Mouse (Mus musculus) CH12.LX (cell line): ENCODE measurements around the gene Hdac8. TPM values are rescaled to one million over a fixed set of nuclear protein-coding genes. Genes with fewer than 3 reads are reported as not detected.

Experiments
- DNase-seq: peaks from one replicate; pipeline ENCODE4 v3.0.0-alpha.2; 2013; ENCODE audit errors: extremely low read depth
- H3K27ac ChIP-seq: 2 replicates; pipeline ENCODE4 v1.5.1; 2012; ENCODE audit warnings: low read depth, mild to moderate bottlenecking, control low read depth, moderate library complexity; ENCODE audit not compliant: insufficient read depth
- H3K27me3 ChIP-seq: replicated peaks from 2 replicates; pipeline ENCODE3; 2012; ENCODE audit warnings: inconsistent platforms
- H3K36me3 ChIP-seq, 2 experiments: replicated peaks in 1 of 2; 2 replicates each; pipeline versions ENCODE3 to v1.6.1; 2012; ENCODE audit warnings: inconsistent platforms in 1 of 2, low read length in 1 of 2, mild to moderate bottlenecking in 1 of 2, mixed read lengths in 1 of 2, moderate library complexity in 1 of 2; ENCODE audit not compliant: control insufficient read depth in 1 of 2, insufficient read depth in 1 of 2
- H3K4me1 ChIP-seq, 2 experiments: 2 replicates each; pipeline ENCODE4 v1.6.1; 2012; ENCODE audit warnings: inconsistent platforms in 1 of 2, moderate library complexity in 1 of 2; ENCODE audit not compliant: insufficient read depth in 2 of 2, control insufficient read depth in 1 of 2
- H3K4me2 ChIP-seq: 2 replicates; pipeline ENCODE4 v1.6.1; 2012; ENCODE audit warnings: low read depth, mild to moderate bottlenecking, control low read depth; ENCODE audit not compliant: poor library complexity, insufficient read depth, severe bottlenecking
- H3K4me3 ChIP-seq, 3 experiments: fragments of 150-350 bp in 1 of 3; sonication (generic) in 1 of 3; replicated peaks in 1 of 3; 2 replicates each; pipeline versions ENCODE3 to v1.5.1; 2011 to 2012; ENCODE audit warnings: low read depth in 2 of 3, low read length in 2 of 3, mild to moderate bottlenecking in 2 of 3, moderate library complexity in 2 of 3, control low read depth in 1 of 3, improper control_type of control experiment in 1 of 3, inconsistent platforms in 1 of 3, mixed read lengths in 1 of 3; ENCODE audit not compliant: poor library complexity in 1 of 3
- H3K79me2 ChIP-seq: replicated peaks from 2 replicates; pipeline ENCODE4 v1.6.1; 2012; ENCODE audit warnings: mild to moderate bottlenecking, moderate library complexity; ENCODE audit not compliant: control insufficient read depth, poor library complexity, insufficient read depth, severe bottlenecking; ENCODE audit errors: extremely low read depth
- H3K9ac ChIP-seq: 2 replicates; pipeline ENCODE4 v1.6.1; 2012; ENCODE audit warnings: low read depth, mild to moderate bottlenecking, control low read depth, moderate library complexity; ENCODE audit not compliant: insufficient read depth
- H3K9me3 ChIP-seq: replicated peaks from 2 replicates; pipeline ENCODE3; 2012; ENCODE audit warnings: low read length, inconsistent platforms, mixed read lengths
- CTCF ChIP-seq, 2 experiments: IDR thresholded peaks in 1 of 2; conservative IDR thresholded peaks in 1 of 2; 2 replicates each; pipeline ENCODE4 v1.5.1; 2011 to 2012; ENCODE audit warnings: low read depth in 2 of 2, low read length in 2 of 2, improper control_type of control experiment in 1 of 2, inconsistent platforms in 1 of 2, mild to moderate bottlenecking in 1 of 2, moderate library complexity in 1 of 2
- ELF1 ChIP-seq: IDR thresholded peaks from 2 replicates; pipeline ENCODE4 v1.6.1; 2014; ENCODE audit warnings: low read depth, mild to moderate bottlenecking, inconsistent platforms, low read length, improper control_type of control experiment
- ETS1 ChIP-seq: conservative IDR thresholded peaks from 2 replicates; pipeline ENCODE4 v1.6.1; 2012; ENCODE audit warnings: low read depth, mild to moderate bottlenecking, inconsistent platforms, low read length, improper control_type of control experiment, moderate library complexity
- GABPA ChIP-seq: IDR thresholded peaks from 2 replicates; pipeline ENCODE4 v1.6.1; 2012; ENCODE audit warnings: low read depth, low read length, improper control_type of control experiment, inconsistent platforms; ENCODE audit not compliant: insufficient replicate concordance
- HCFC1 ChIP-seq: IDR thresholded peaks from 2 replicates; pipeline ENCODE4 v1.6.1; 2012; ENCODE audit warnings: low read depth, mild to moderate bottlenecking, inconsistent platforms, low read length, improper control_type of control experiment
- JUN ChIP-seq: IDR thresholded peaks from 2 replicates; pipeline ENCODE4 v1.6.1; 2011; ENCODE audit warnings: low read depth, mild to moderate bottlenecking, low read length, improper control_type of control experiment, moderate library complexity; ENCODE audit not compliant: insufficient read depth
- JUND ChIP-seq: conservative IDR thresholded peaks from 2 replicates; pipeline ENCODE4 v1.6.1; 2011; ENCODE audit warnings: low read depth, low read length, improper control_type of control experiment
- MAX ChIP-seq: IDR thresholded peaks from 2 replicates; pipeline ENCODE4 v1.6.1; 2011; ENCODE audit warnings: low read length, improper control_type of control experiment
- MAZ ChIP-seq: IDR thresholded peaks from 2 replicates; pipeline ENCODE4 v1.6.1; 2012; ENCODE audit warnings: low read depth, mild to moderate bottlenecking, inconsistent platforms, low read length, improper control_type of control experiment, moderate library complexity
- MEF2A ChIP-seq: IDR thresholded peaks from 2 replicates; pipeline ENCODE4 v1.6.1; 2014; ENCODE audit warnings: low read depth, mild to moderate bottlenecking, inconsistent platforms, low read length, improper control_type of control experiment, borderline replicate concordance
- MXI1 ChIP-seq: IDR thresholded peaks from 2 replicates; pipeline ENCODE4 v1.6.1; 2011; ENCODE audit warnings: mild to moderate bottlenecking, low read depth, low read length, improper control_type of control experiment
- NRF1 ChIP-seq: IDR thresholded peaks from 2 replicates; pipeline ENCODE4 v1.6.1; 2014; ENCODE audit warnings: low read depth, mild to moderate bottlenecking, inconsistent platforms, low read length, improper control_type of control experiment, moderate library complexity
- PAX5 ChIP-seq: IDR thresholded peaks from 2 replicates; pipeline ENCODE4 v1.6.1; 2012; ENCODE audit warnings: low read length, inconsistent platforms, mixed read lengths
- RAD21 ChIP-seq: IDR thresholded peaks from 2 replicates; pipeline ENCODE4 v1.6.1; 2011; ENCODE audit warnings: low read depth, mild to moderate bottlenecking, low read length, improper control_type of control experiment, moderate library complexity
- UBTF ChIP-seq: IDR thresholded peaks from 2 replicates; pipeline ENCODE4 v1.6.1; 2012; ENCODE audit warnings: low read depth, mild to moderate bottlenecking, inconsistent platforms, low read length, improper control_type of control experiment, moderate library complexity
- USF1 ChIP-seq: IDR thresholded peaks from 2 replicates; pipeline ENCODE4 v1.6.1; 2014; ENCODE audit warnings: low read depth, mild to moderate bottlenecking, inconsistent platforms, low read length, improper control_type of control experiment
- ZC3H11A ChIP-seq: IDR thresholded peaks from 2 replicates; pipeline ENCODE4 v1.6.1; 2012; ENCODE audit warnings: low read depth, mild to moderate bottlenecking, inconsistent platforms, low read length, improper control_type of control experiment
- ZKSCAN1 ChIP-seq: IDR thresholded peaks from 2 replicates; pipeline ENCODE4 v1.6.1; 2012; ENCODE audit warnings: low read depth, inconsistent platforms, low read length, improper control_type of control experiment, borderline replicate concordance
- ZMIZ1 ChIP-seq: IDR thresholded peaks from 2 replicates; pipeline ENCODE4 v1.6.1; 2012; ENCODE audit warnings: low read depth, mild to moderate bottlenecking, inconsistent platforms, low read length, improper control_type of control experiment
- ZNF384 ChIP-seq: IDR thresholded peaks from 2 replicates; pipeline ENCODE4 v1.6.1; 2012; ENCODE audit warnings: low read depth, low read length, improper control_type of control experiment, inconsistent platforms
- dilution Hi-C: fragments of 300-500 bp; cut with MboI; formaldehyde crosslinking; loops from 2 replicates; pipeline ENCODE4 v1.14.3; 2020; ENCODE audit warnings: low sequenced_read_pairs; ENCODE audit not compliant: extremely low pct_unique_long_range_greater_than_20kb, extremely low pct_ligation_motif_present
- in situ Hi-C: fragments of 300-500 bp; cut with MboI; formaldehyde crosslinking; loops from 3 replicates; pipeline ENCODE4 v1.14.3; 2019; ENCODE audit warnings: low sequenced_read_pairs, low pct_ligation_motif_present, low pct_unique_long_range_greater_than_20kb, mixed read lengths
- polyA plus RNA-seq: library from polyadenylated mRNA; unstranded; fragments of >175 nt; gene quantifications from 2 replicates; pipeline ENCODE4 v1.2.1, GENCODE M21; 2012; ENCODE audit warnings: low read depth; ENCODE audit not compliant: insufficient read length
- total RNA-seq, 2 experiments: library from RNA; depleted of rRNA; stranded (reverse); fragments of 300-350 nt in 1 of 2; fragments of >200 nt in 1 of 2; gene quantifications; 2 replicates each; pipeline ENCODE4 v1.2.3; 2012 to 2014

Hdac8 gene
- total and polyA plus RNA-seq, 3 experiments = 11.2 to 13.9 (median 13.0) TPM

DNA sequence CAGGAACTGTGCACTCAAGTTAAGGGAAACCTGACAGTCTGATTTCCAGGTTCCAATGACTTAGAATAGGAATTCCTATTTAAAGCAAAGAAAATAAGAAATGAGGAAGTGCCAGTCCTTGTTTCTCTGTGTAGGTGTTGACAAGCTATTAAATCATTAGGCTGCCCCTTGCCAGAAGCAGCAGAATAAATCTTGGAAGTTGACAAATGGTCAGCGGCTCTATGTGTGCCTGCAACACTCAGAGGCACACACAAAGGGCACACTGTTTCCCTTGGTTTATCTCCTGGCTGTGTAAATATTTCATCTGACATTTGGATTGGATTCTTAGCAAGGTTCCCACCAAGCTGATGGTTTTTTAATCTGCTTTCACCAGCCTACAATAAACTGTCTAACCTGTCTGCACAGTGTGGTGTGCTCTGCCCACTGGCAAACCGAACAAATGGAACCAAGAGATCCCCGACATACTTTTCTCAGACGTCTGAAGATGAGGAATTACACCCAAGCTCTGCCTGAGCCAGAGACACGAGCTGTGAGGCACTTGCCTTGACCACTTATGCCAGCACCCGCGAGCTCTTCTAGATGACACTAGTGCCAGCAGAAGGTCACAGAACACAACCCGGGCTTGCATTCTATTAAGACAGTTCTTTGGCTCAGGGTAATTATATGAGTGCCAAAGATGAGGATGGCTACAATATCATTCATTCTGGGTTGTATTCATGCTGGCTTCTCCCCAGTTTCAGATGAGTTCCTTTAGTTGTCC is 165.6 kb downstream of the Hdac8 start (continued):
- TF ChIP-seq MXI1 = no peak
- TF ChIP-seq HCFC1 = no peak

- Histone ChIP-seq H3K27me3 (no peaks in the 10 kb centered on the region), H3K4me3 (no peak overlapping the region), H3K9me3 (no peaks in the 10 kb centered on the region), H3K79me2 (no peaks in the 10 kb centered on the region), H3K4me2 (no peak overlapping the region), H3K4me1 (no peaks in the 10 kb centered on the region), H3K27ac (no peak overlapping the region), H3K9ac (no peak overlapping the region), H3K36me3 (no peaks in the 10 kb centered on the region)
- no peak for TF ChIP-seq ETS1
- no peak for TF ChIP-seq ZC3H11A
- TF ChIP-seq HCFC1 = no peak
- TF ChIP-seq MAX = no peak
- no peak for TF ChIP-seq JUN
- TF ChIP-seq ELF1 = no peak
- no peak for TF ChIP-seq CTCF (conservative IDR thresholded peaks at IDR 0.05 in 1 of 2, IDR thresholded peaks at IDR 0.05 in 1 of 2; ENCODE audit: low read depth in 2 of 2, low read length in 2 of 2)
- TF ChIP-seq GABPA = no peak
- TF ChIP-seq JUND = no peak
- TF ChIP-seq MAZ = no peak
- TF ChIP-seq ZKSCAN1 = no peak
- no peak for TF ChIP-seq ZMIZ1
- no peak for TF ChIP-seq RAD21
- TF ChIP-seq PAX5 = no peak
- TF ChIP-seq UBTF = no peak
- TF ChIP-seq ZNF384 = no peak
- TF ChIP-seq MEF2A = no peak
- no peak for TF ChIP-seq NRF1
- no peak for TF ChIP-seq USF1
- in situ Hi-C loops = no loop called here
- dilution Hi-C loops = no loop called here
- no peak for DNase-seq
These were observed 185.5 kb downstream of the Hdac8 start for GRCm38 (mm10) chrX:102319696-102320095.
